Comparison of ENCODE assay signal across 8 mouse cellular contexts in genomic region chr15:84671401-84672307, GRCm38 (mm10). TPM values are rescaled to one million over a fixed set of nuclear protein-coding genes. Genes with fewer than 3 reads are reported as not detected.
DNase-seq lines count a peak whose midpoint lies in the region; ATAC-seq lines count a peak whose summit lies in the region.

No protein-coding gene starts in this region.

- no peaks in the 10 kb centered on the region for H3K36me3 ChIP-seq in midbrain, embryonic 11.5 days (ENCODE audit: control insufficient read depth, insufficient read depth, low read length)
- no peaks in the 10 kb centered on the region for H3K36me3 ChIP-seq in midbrain, embryonic 10.5 days
- no peaks in the 10 kb centered on the region for H3K36me3 ChIP-seq in kidney, embryonic 14.5 days (ENCODE audit: control insufficient read depth, insufficient read depth, low read length)

- no peak overlapping the region for H3K27ac ChIP-seq in midbrain, embryonic 11.5 days (ENCODE audit: low read depth, low read length)
- H3K27ac ChIP-seq in midbrain, embryonic 10.5 days (replicated peaks), result no peak overlapping the region
- no peak overlapping the region for H3K27ac ChIP-seq in kidney, embryonic 14.5 days (ENCODE audit: low read depth, low read length)

- 51% methylated on average over 9 of the region's 9 CpGs for WGBS in midbrain, embryonic 11.5 days
- WGBS in midbrain, embryonic 10.5 days, result 59% methylated on average over 9 of the region's 9 CpGs
- WGBS in kidney, embryonic 14.5 days, result 50% methylated on average over 9 of the region's 9 CpGs

- DNase-seq in cerebellum, adult 11 months, result peak; percentile 26
- DNase-seq in midbrain, embryonic 11.5 days (ENCODE audit: low spot score, missing footprints), result peak; percentile 82
- no peak for DNase-seq in midbrain, embryonic 10.5 days (ENCODE audit: low spot score)
- DNase-seq in lung, postnatal 36 days, result peak; percentile 87
- DNase-seq in thymus, postnatal 25 days, result peak; percentile 35

- no peak overlapping the region for H3K4me3 ChIP-seq in midbrain, embryonic 11.5 days (ENCODE audit: low read depth, low read length)
- H3K4me3 ChIP-seq in midbrain, embryonic 10.5 days, result no peak overlapping the region
- no peak overlapping the region for H3K4me3 ChIP-seq in kidney, embryonic 14.5 days (ENCODE audit: low read length)

- no peaks in the 10 kb centered on the region for H3K9me3 ChIP-seq in midbrain, embryonic 11.5 days (ENCODE audit: control insufficient read depth, low read length)
- no peaks in the 10 kb centered on the region for H3K9me3 ChIP-seq in midbrain, embryonic 10.5 days (replicated peaks)
- H3K9me3 ChIP-seq in kidney, embryonic 14.5 days (ENCODE audit: control insufficient read depth, low read length), result no peaks in the 10 kb centered on the region

- no peak overlapping the region for H3K9ac ChIP-seq in midbrain, embryonic 11.5 days (ENCODE audit: low read length)
- H3K9ac ChIP-seq in kidney, embryonic 14.5 days (ENCODE audit: low read depth, low read length), result no peak overlapping the region

- no peaks in the 10 kb centered on the region for H3K27me3 ChIP-seq in midbrain, embryonic 11.5 days (ENCODE audit: control insufficient read depth, insufficient read depth, low read length)
- peaks cover 17% of the 10 kb centered on the region for H3K27me3 ChIP-seq in midbrain, embryonic 10.5 days (ENCODE audit: low read depth, poor library complexity, severe bottlenecking)
- no peaks in the 10 kb centered on the region for H3K27me3 ChIP-seq in kidney, embryonic 14.5 days (ENCODE audit: control insufficient read depth, insufficient read depth, low read length)

- H3K4me1 ChIP-seq in midbrain, embryonic 11.5 days (ENCODE audit: control insufficient read depth, insufficient read depth, low read length), result no peaks in the 10 kb centered on the region
- H3K4me1 ChIP-seq in midbrain, embryonic 10.5 days, result peaks cover 23% of the 10 kb centered on the region
- 0 out of 2 replicates have a peak, but pooled peaks cover 4% of the 10 kb centered on the region for H3K4me1 ChIP-seq in kidney, embryonic 14.5 days (ENCODE audit: control insufficient read depth, insufficient read depth, low read length)

- H3K4me2 ChIP-seq in midbrain, embryonic 11.5 days, result no peak overlapping the region
- H3K4me2 ChIP-seq in kidney, embryonic 14.5 days (replicated peaks; ENCODE audit: low read depth, low read length), result no peak overlapping the region

- ATAC-seq in cerebellum, adult (ENCODE audit: insufficient number of reproducible peaks, low FRiP score, low TSS enrichment), result no peak
- ATAC-seq in midbrain, embryonic 11.5 days (ENCODE audit: low FRiP score), result no peak
- peak; percentile 23; the same call in 1 of the 2 replicates for ATAC-seq in common myeloid progenitor, adult 5-6 weeks (replicated peaks; ENCODE audit: low read depth, poor library complexity, severe bottlenecking)
- 0 out of 2 replicates have a peak, but pooled peaks have one; percentile 2 for ATAC-seq in kidney, embryonic 14.5 days (ENCODE audit: low FRiP score, low TSS enrichment)

RNA-seq across cellular contexts. Expression of gene Prr5, which starts 2.2 kb away (rescaled TPM):
- 7.3 and 10.9 TPM in 2 replicates for polyA plus RNA-seq in midbrain, embryonic 11.5 days (2014; fragmentation: Nextera tagmentation; extraction: Ambion mirVana)
- 14.7 and 17.1 TPM in 2 replicates for polyA plus RNA-seq in midbrain, embryonic 10.5 days (2016; fragmentation: Nextera tagmentation; extraction: Ambion mirVana)
- 6.3 and 6.6 TPM in 2 replicates for total RNA-seq in common myeloid progenitor, adult 5-6 weeks (2017)
- polyA plus RNA-seq in kidney, embryonic 14.5 days (2014; fragmentation: Nextera tagmentation; extraction: Ambion mirVana), result 27.2 and 34.8 TPM in 2 replicates

RNA-seq across cellular contexts. Expression of gene Arhgap8, which starts 48.2 kb away (rescaled TPM):
- 1.1 and 1.7 TPM in 2 replicates for polyA plus RNA-seq in midbrain, embryonic 11.5 days (2014; fragmentation: Nextera tagmentation; extraction: Ambion mirVana)
- 1.5 and 1.7 TPM in 2 replicates for polyA plus RNA-seq in midbrain, embryonic 10.5 days (2016; fragmentation: Nextera tagmentation; extraction: Ambion mirVana)
- not detected in 2 replicates for total RNA-seq in common myeloid progenitor, adult 5-6 weeks (2017)
- 8.7 and 10.2 TPM in 2 replicates for polyA plus RNA-seq in kidney, embryonic 14.5 days (2014; fragmentation: Nextera tagmentation; extraction: Ambion mirVana)

Comparison
In these comparisons a context has a peak if more than half of its experiments do, and no peak if none do; other contexts are left out.
1. ATAC-seq: peak in common myeloid progenitor, adult 5-6 weeks (single experiment) and kidney, embryonic 14.5 days (single experiment); none in cerebellum, adult (single experiment) and midbrain, embryonic 11.5 days (single experiment).